Mouse (Mus musculus) small intestine, adult 10 weeks (tissue): ENCODE data around the gene Alpk1. TPM values are rescaled to one million over a fixed set of nuclear protein-coding genes. Genes with fewer than 3 reads are reported as not detected.

Experiments used
- polyA plus RNA-seq: library from polyadenylated mRNA; stranded (reverse); fragments of 350-450 nt; fragmentation: Illumina TruSeq; extraction: RNeasy Lipid Tissue Mini Kit (QIAGEN cat#74804); gene quantifications from one replicate; pipeline ENCODE4 v1.2.3, GENCODE M21; 2014; ENCODE audit warnings: low replicate concordance

Alpk1 gene
- 4.0 TPM for polyA plus RNA-seq

GRCm38 (mm10) chr3:127780021-127780644, at the start of gene Alpk1:
Alpk1 (minus strand) TSS chr3:127780527.

DNA sequence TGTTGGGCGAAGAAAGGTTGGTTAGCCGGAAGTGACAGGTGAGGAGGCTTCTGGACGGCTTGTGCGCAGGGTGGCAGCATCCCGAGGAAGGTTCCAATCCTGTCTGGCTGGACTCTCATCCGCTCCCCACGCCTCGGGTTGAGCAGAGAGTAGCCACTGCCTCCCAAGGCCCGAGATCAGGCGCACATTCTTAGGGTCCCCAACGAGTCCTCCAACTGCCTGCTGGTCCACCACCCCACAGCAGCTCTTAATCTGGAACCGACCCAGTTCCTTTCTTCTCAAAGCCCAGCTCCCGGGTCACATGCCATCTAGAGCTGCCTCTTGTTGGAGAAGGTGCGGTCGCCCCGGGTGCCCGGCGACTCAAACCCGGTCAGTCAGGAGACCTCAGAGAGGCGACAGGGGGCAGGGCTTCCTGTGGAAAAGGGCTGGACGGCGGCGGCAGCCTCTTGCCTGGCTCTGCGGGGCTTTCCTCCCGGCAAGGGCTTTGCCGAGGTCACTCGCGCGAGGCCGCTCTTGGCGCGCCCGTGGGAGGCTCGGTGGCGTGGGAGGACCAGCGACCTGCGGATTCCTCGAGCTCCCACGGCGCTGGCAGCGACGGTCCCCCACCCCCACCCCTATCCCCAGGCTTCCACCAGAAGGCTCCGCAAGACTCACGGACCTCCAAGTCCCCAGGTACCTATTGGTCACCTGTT, 9.3 kb upstream of the Alpk1 start, which contains the start of gene Tifa:
TSS of gene Tifa (plus strand) at position 306 of the 692 bp plus-strand sequence.

GRCm38 (mm10) chr3:127633080-127634032, 147.0 kb downstream of the Alpk1 start, which contains the start of gene Neurog2:
Neurog2 (plus strand) TSS chr3:127633135.

Other genes starting within 250 kb of the Alpk1 start
- gene Larp7, start 227.2 kb downstream of the Alpk1 start, polyA plus RNA-seq: 43.0 TPM
- 2.8 TPM for gene Zgrf1, start 227.0 kb downstream of the Alpk1 start, polyA plus RNA-seq
- not detected for gene Neurog2, start 147.4 kb downstream of the Alpk1 start, polyA plus RNA-seq
- 49.7 TPM for gene Tifa, start 9.3 kb upstream of the Alpk1 start, polyA plus RNA-seq
- gene Ap1ar, start 57.0 kb upstream of the Alpk1 start, polyA plus RNA-seq: 71.6 TPM
- gene Fam241a, start 115.8 kb upstream of the Alpk1 start, polyA plus RNA-seq: 41.4 TPM